Mouse (Mus musculus) heart, postnatal 0 days (tissue): ENCODE measurements around the gene Plxna4.

ENCODE experiments used
- CTCF ChIP-seq: IDR thresholded peaks from 2 replicates; pipeline ENCODE4 v1.5.1; 2016; ENCODE audit warnings: antibody characterized with exemption, control low read depth, low read depth
- EP300 ChIP-seq: IDR thresholded peaks from 2 replicates; pipeline ENCODE4 v1.6.1; 2016; ENCODE audit warnings: antibody characterized with exemption, low read depth

GRCm38 (mm10) chr6:32362421-32362820 lies 225.6 kb downstream of the Plxna4 start:
- TF ChIP-seq CTCF (no peak), EP300 (no peak)
